Mouse (Mus musculus) spleen, embryonic (tissue): ENCODE measurements at regions not wholly inside any gene's neighbourhood (a gene's known extent, or its start where the extent isn't known, plus 50 kb on each side); places are given as distances from the start of the nearest gene placed in this dataset.

Experiments
- CTCF ChIA-PET: fragments of 350-600 bp; sonication (Branson Sonifier 250); formaldehyde crosslinking; loops from one replicate; lab custom pipeline; 2022; lab: Charles Lee

DNA sequence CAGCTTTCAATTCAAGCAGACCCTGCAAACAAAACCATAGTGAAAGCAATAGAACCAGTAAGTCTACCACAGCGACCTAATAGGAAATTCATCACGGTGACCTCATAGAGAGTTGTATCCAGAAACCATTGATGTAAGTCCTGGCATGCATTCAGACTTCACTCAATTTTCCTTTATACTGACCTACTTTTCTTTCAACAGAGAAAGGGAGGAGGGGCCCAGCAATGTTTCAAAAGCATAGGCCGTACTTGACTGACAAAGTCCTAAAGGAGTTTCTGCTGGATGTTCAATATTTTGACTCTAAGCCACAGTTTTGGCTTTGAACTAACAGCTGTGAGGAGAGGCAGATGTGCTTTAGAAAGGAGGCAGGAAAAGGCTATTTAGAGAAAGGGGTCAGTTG is 88.4 kb downstream of the AI593442 start:
- CTCF ChIA-PET = no interaction called here

GRCm38 (mm10) chr9:52574066-52574465 is 105.5 kb downstream of the AI593442 start:
- CTCF ChIA-PET = interaction anchor here (0.6 kb wide), 1 partner anchor 61 kb away, joined by 13 read pairs; no protein-coding TSS in a partner anchor

GRCm38 (mm10) chr9:52551577-52552281 is 127.9 kb downstream of the AI593442 start:
- CTCF ChIA-PET = no interaction called here

GRCm38 (mm10) chr9:52546071-52546470 is 133.5 kb downstream of the AI593442 start:
- CTCF ChIA-PET = no interaction called here

GRCm38 (mm10) chr9:52539086-52539485 is 140.5 kb downstream of the AI593442 start:
- CTCF ChIA-PET = no interaction called here

DNA sequence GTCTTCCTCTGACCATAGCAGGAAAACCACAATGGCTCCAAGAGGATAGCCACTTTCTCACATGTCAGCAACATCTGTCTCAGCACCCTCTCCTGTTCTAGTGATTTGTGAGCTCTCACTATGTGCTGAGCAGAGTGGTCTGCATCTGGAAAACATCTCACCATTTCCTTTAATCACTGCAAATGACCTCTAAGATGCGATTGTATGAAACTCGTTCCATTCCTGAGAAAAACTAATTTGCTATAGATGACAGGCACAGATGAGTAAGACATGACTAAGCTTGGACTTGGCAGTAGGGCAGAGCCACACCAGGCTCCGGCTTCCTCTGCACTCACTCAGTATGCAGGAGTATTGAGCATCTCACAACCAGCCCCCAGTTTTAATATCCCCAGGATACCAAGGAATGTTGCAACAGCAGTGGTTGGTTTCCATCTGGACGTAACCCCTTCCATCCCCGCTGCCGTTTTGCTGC is 150.1 kb downstream of the AI593442 start:
- CTCF ChIA-PET = no interaction called here

DNA sequence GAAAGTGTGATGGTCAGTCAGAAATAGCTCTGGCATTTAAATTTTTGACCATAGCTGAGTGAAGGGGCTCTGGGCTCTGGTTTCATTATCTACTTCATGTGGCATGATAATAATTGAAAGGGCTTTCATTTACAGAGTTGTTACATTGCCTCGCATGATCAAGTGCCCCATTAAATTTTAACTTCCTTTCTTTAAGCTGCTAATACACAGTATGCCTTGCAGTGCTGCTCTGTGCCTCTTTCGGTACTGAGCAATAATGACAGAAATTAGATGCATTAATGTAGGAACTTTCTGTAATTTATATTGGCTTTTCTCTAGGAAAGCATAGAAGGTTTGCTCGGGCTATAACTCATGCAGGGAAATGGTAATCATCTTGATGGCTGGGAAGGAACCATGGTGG is 179.1 kb downstream of the AI593442 start:
- CTCF ChIA-PET = no interaction called here

DNA sequence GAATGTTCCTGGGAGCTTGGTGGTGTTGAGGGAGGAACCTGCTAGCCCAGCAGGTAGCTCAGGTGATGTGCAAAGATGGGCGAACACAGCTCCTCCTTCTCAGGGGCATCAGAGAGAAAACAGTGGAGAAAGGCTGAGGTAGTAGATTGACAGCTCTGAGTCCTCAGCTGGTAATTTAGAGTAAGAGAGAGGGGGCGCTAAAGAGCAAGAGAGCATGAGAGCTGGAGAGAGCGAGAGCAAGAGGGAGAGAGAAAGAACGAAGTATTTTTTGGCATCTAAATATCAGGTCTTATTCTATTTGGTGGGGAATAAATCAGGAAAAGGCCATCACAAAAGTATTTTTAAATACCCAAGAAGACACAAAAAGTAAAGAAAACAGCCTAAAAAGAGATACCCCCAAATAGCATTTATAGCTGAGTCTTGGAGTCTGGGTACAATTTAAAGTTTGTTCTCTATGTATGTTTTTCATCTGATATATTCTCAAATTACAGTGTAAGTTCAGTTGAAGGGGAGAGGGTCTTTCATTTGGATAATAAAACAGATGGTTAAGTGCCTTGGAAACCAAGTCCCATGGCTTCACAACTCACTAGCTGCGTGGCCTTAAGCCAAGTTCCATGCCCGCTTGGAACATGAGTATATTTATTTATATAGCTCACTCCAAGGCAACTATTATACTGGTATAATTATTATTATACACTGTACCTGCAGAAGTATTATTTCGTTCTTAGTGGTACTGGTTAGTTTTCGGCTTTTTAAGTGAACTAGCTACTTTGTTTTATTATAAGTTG is 183.9 kb downstream of the AI593442 start:
- CTCF ChIA-PET = no interaction called here

DNA sequence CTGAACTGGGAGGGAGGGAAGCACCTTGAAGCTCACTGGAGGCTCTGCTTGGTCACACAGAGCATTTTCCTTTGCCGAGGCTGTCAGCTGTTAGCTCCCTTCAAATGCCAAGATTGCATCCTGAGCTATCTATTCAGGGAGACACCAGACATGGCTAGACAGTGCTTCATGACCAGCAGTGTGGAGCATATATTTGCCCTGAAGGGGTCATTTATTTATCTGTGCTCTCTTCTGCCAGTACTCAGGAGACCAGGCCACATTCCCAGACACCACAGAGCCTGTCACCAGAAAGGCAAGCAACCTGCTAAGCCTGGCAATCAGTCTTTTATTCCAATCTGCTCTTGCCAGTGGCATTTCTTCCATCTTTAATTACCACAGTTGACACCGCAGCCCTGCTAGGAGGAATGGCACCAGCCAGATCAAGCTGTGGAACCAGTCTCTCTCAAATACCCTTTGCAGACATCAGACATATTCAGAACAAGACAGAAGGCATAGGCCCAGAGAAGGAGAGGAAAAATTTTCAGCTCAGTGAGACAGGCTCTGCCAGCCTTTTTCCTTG is 186.6 kb downstream of the AI593442 start:
- CTCF ChIA-PET = no interaction called here

DNA sequence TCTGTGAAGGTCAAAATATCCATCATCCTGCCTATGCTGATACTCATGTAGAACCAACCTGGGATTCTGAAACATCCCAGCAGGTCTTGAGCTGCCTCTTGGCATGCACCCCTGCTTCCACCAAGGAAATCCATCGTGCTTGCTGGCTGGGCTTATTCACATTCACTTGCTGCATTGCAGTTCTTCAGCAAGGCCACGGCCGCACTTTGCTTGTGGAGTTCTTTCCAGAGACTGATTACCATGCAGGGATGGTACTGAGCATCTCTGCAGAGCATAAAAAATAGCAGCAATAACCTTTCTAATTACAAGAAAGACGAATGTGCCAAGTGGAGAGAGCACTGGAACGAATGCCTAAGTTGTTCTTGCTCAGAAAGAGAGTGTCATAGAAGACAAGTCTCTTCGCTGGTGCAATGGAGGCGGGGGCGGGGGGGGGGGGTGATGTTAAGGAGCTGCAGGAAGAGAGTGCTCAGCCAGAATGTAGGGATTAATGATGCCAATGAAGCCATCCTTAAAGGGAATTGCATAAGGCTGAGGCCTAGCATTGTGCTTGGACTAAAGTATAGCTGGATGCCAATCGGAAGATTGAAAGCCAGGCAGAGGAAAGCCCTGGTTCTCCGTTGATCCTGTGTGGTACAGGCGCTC is 205.9 kb downstream of the AI593442 start:
- CTCF ChIA-PET = no interaction called here

GRCm38 (mm10) chr9:52472859-52473258 is 206.7 kb downstream of the AI593442 start:
- CTCF ChIA-PET = no interaction called here

- CTCF ChIA-PET = no interaction called here
These were observed 221.1 kb downstream of the AI593442 start for GRCm38 (mm10) chr9:52458518-52458917.

GRCm38 (mm10) chr9:52454445-52454844 is 225.1 kb downstream of the AI593442 start:
- CTCF ChIA-PET = interaction anchor here (0.6 kb wide), 1 partner anchor 13 kb away, joined by 3 read pairs; no protein-coding TSS in a partner anchor

GRCm38 (mm10) chr9:52451792-52452191 is 227.8 kb downstream of the AI593442 start:
- CTCF ChIA-PET = no interaction called here

DNA sequence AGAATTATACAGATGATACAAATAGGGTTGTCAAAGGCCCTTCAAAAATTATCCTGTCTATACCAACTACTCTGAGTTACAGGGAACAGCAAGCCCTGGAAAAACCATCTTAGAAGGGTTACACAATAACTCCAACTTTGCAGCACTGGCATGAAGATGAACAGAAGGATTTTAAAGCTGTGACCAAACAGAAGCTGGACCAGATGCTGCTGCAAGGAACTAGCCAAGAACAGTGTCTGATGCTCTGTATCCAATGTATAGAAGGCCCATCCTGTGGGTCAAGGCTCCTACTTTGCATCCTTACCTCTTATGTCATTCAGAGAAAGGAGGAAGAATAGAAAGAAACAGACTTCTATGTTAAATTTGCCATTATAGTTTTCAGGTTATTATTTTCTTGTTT is 231.3 kb downstream of the AI593442 start:
- CTCF ChIA-PET = no interaction called here

- CTCF ChIA-PET = no interaction called here
These were observed 236.4 kb downstream of the AI593442 start for GRCm38 (mm10) chr9:52443228-52443627.

- CTCF ChIA-PET = no interaction called here
These were observed 245.4 kb downstream of the AI593442 start for GRCm38 (mm10) chr9:52434215-52434614.

DNA sequence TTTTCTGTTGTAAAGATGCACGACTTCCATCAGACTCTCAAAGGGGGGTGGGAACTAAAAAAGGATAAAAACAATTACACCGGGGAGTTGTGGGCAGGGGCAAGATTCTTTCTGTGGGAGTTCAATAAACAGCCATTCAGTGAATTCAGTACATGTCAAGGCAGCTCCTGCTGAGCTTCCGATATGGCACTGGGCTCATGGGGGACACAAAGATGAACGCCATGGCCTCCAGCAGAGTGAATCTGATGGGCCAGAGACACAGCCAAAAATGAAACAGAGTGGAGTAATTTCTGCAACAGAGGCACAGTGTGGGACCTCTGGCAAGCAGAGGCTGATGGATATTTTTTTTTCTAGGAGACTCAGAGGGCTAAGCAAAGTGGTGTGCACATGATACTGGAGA is 254.2 kb downstream of the AI593442 start:
- CTCF ChIA-PET = no interaction called here

- CTCF ChIA-PET = no interaction called here
These were observed 254.2 kb upstream of the Zc3h12c start for GRCm38 (mm10) chr9:52422622-52423021.

- CTCF ChIA-PET = no interaction called here
These were observed 247.3 kb upstream of the Zc3h12c start for GRCm38 (mm10) chr9:52415706-52416105.

GRCm38 (mm10) chr9:52407841-52408240 is 239.5 kb upstream of the Zc3h12c start:
- CTCF ChIA-PET = no interaction called here

DNA sequence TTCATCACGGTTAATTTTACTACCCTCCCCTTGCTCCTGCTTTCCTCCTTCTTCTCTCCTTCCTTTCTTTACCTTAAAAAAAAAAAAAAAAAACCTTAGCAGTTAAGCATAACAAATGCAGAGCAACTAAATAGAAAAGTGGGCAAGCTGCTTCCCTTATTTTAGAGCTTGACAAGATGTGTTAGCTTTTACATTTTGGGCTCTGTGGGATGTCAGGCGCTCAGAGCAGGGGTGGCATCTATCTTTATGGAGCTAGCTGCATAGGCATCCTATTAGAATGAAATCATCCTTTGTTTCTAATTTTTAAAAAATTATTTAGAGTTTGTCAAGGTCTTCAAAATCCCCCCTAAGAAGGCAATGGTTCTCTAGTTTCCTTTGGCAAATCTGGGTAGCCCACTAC is 234.1 kb upstream of the Zc3h12c start:
- CTCF ChIA-PET = no interaction called here
